In genomic region chr8:120741815-120742530, GRCm38 (mm10) we compare ENCODE assay signal across 20 mouse cellular contexts. TPM values are rescaled to one million over a fixed set of nuclear protein-coding genes. Genes with fewer than 3 reads are reported as not detected.
DNase-seq lines count a peak whose midpoint lies in the region; ATAC-seq and TF ChIP-seq lines count a peak whose summit lies in the region.
"Had no signal": no experiment of that assay in that cellular context is flagged by ENCODE, and none has a peak within 500 bp of the region (broad histone marks: within the 10 kb centered on the region; RNA-seq: fewer than 3 reads in every experiment).

No protein-coding gene starts in this region.

- no peak for TF ChIP-seq CTCF in liver, postnatal 0 days (IDR thresholded peaks at IDR 0.05; ENCODE audit: low read depth)
- TF ChIP-seq CTCF in thymus, adult 2 months (IDR thresholded peaks at IDR 0.05; ENCODE audit: borderline replicate concordance, control insufficient read depth, extremely low read depth, insufficient read depth, low read length, poor library complexity), result no peak

- H3K9me3 ChIP-seq in liver, postnatal 0 days (ENCODE audit: low read length), result no peaks in the 10 kb centered on the region
- no peaks in the 10 kb centered on the region for H3K9me3 ChIP-seq in liver, embryonic 12.5 days (replicated peaks)
- no peaks in the 10 kb centered on the region for H3K9me3 ChIP-seq in midbrain, embryonic 14.5 days (ENCODE audit: control insufficient read depth, low read length)
- H3K9me3 ChIP-seq: forebrain, embryonic 13.5 days; heart, embryonic 10.5 days; heart, embryonic 15.5 days; hindbrain, embryonic 13.5 days; limb, embryonic 13.5 days; midbrain, embryonic 13.5 days had no signal

- ATAC-seq in liver, postnatal 0 days, result no peak
- no peak for ATAC-seq in liver, embryonic 12.5 days
- 0 out of 2 replicates have a peak, but pooled peaks have one; percentile 18 for ATAC-seq in erythroblast, adult 5-6 weeks (replicated peaks; ENCODE audit: low FRiP score, poor library complexity, severe bottlenecking)
- ATAC-seq in midbrain, embryonic 14.5 days (ENCODE audit: low FRiP score, low TSS enrichment), result no peak
- ATAC-seq in erythroid progenitor cell, adult 5-6 weeks (replicated peaks; ENCODE audit: low FRiP score, poor library complexity, severe bottlenecking), result no peak; the same call in 1 of the 2 replicates
- ATAC-seq: activated CD4-positive, CD25-positive, alpha-beta regulatory T cell, adult 4 months; forebrain, embryonic 13.5 days; midbrain, embryonic 13.5 days had no signal

- no peak overlapping the region for H3K9ac ChIP-seq in liver, postnatal 0 days (replicated peaks)
- no peak overlapping the region for H3K9ac ChIP-seq in liver, embryonic 12.5 days
- no peak overlapping the region for H3K9ac ChIP-seq in midbrain, embryonic 14.5 days (replicated peaks; ENCODE audit: low read length)
- H3K9ac ChIP-seq: forebrain, embryonic 13.5 days; heart, embryonic 15.5 days; hindbrain, embryonic 13.5 days; limb, embryonic 13.5 days; midbrain, embryonic 13.5 days had no signal

- no peak for TF ChIP-seq EP300 in liver, postnatal 0 days (IDR thresholded peaks at IDR 0.05; ENCODE audit: low read depth)

- H3K4me3 ChIP-seq in liver, postnatal 0 days (ENCODE audit: low read depth, low read length), result no peak overlapping the region
- no peak overlapping the region for H3K4me3 ChIP-seq in liver, embryonic 12.5 days
- H3K4me3 ChIP-seq in thymus, adult 2 months (ENCODE audit: control insufficient read depth, insufficient read depth, low read length), result no peak overlapping the region
- H3K4me3 ChIP-seq in midbrain, embryonic 14.5 days (replicated peaks; ENCODE audit: low read depth, low read length), result no peak overlapping the region
- H3K4me3 ChIP-seq: forebrain, embryonic 13.5 days; heart, embryonic 10.5 days; heart, embryonic 15.5 days; hindbrain, embryonic 13.5 days; limb, embryonic 13.5 days; midbrain, embryonic 13.5 days had no signal

- no peaks in the 10 kb centered on the region for H3K27me3 ChIP-seq in liver, postnatal 0 days (ENCODE audit: insufficient read depth, low read length)
- H3K27me3 ChIP-seq in liver, embryonic 12.5 days (replicated peaks), result peaks cover 26% of the 10 kb centered on the region
- no peaks in the 10 kb centered on the region for H3K27me3 ChIP-seq in thymus, adult 2 months (ENCODE audit: control insufficient read depth, insufficient read depth, low read length)
- peaks cover 5% of the 10 kb centered on the region; the same call in 1 of the 2 replicates for H3K27me3 ChIP-seq in midbrain, embryonic 14.5 days (ENCODE audit: control insufficient read depth, insufficient read depth, low read length)

- 0 out of 2 replicates have a peak overlapping the region, but pooled peaks have one; percentile 9 for H3K4me2 ChIP-seq in liver, postnatal 0 days (ENCODE audit: low read depth, low read length)
- H3K4me2 ChIP-seq in liver, embryonic 12.5 days, result no peak overlapping the region
- no peak overlapping the region for H3K4me2 ChIP-seq in midbrain, embryonic 14.5 days (ENCODE audit: low read length)
- H3K4me2 ChIP-seq: forebrain, embryonic 13.5 days; heart, embryonic 15.5 days; hindbrain, embryonic 13.5 days; limb, embryonic 13.5 days; midbrain, embryonic 13.5 days had no signal

- DNase-seq in liver, postnatal 0 days, result no peak
- DNase-seq in thymus, adult 2 months, result no peak
- no peak for DNase-seq in thymus, adult 18-20 months
- no peak for DNase-seq in midbrain, embryonic 14.5 days
- DNase-seq: cerebellum, adult 11-12 months; cerebellum, adult 9-11 months; gastrocnemius, postnatal 14 days; kidney, postnatal 36 days; thymus, postnatal 4 days had no signal

- no peak overlapping the region for H3K27ac ChIP-seq in liver, postnatal 0 days (ENCODE audit: low read depth)
- H3K27ac ChIP-seq in liver, embryonic 12.5 days, result no peak overlapping the region
- H3K27ac ChIP-seq in thymus, adult 2 months (ENCODE audit: control insufficient read depth, insufficient read depth, low read length), result peak overlapping the region; percentile 25; the same call in 1 of the 2 replicates
- no peak overlapping the region for H3K27ac ChIP-seq in midbrain, embryonic 14.5 days (replicated peaks; ENCODE audit: low read depth, low read length)
- H3K27ac ChIP-seq: forebrain, embryonic 13.5 days; heart, embryonic 10.5 days; heart, embryonic 15.5 days; hindbrain, embryonic 13.5 days; limb, embryonic 13.5 days; midbrain, embryonic 13.5 days had no signal

- H3K4me1 ChIP-seq in liver, postnatal 0 days (ENCODE audit: insufficient read depth), result peaks cover 17% of the 10 kb centered on the region
- peaks cover 21% of the 10 kb centered on the region for H3K4me1 ChIP-seq in liver, embryonic 12.5 days
- H3K4me1 ChIP-seq in thymus, adult 2 months (replicated peaks; ENCODE audit: control insufficient read depth, insufficient read depth, low read length), result peaks cover 3% of the 10 kb centered on the region; the same call in 1 of the 2 replicates
- no peaks in the 10 kb centered on the region for H3K4me1 ChIP-seq in midbrain, embryonic 14.5 days (ENCODE audit: control insufficient read depth, insufficient read depth, low read length)
- H3K4me1 ChIP-seq: forebrain, embryonic 13.5 days had no signal

- TF ChIP-seq POLR2A in thymus, adult 2 months (IDR thresholded peaks at IDR 0.05; ENCODE audit: control insufficient read depth, extremely low read depth, insufficient read depth, low read length, poor library complexity), result no peak

- peaks cover 8% of the 10 kb centered on the region for H3K36me3 ChIP-seq in liver, postnatal 0 days (replicated peaks; ENCODE audit: insufficient read depth, low read length)
- H3K36me3 ChIP-seq in liver, embryonic 12.5 days, result no peaks in the 10 kb centered on the region
- H3K36me3 ChIP-seq in thymus, adult 2 months (ENCODE audit: control insufficient read depth, insufficient read depth, low read length), result no peaks in the 10 kb centered on the region
- no peaks in the 10 kb centered on the region for H3K36me3 ChIP-seq in midbrain, embryonic 14.5 days (ENCODE audit: control insufficient read depth, insufficient read depth, low read length)
- H3K36me3 ChIP-seq: heart, embryonic 10.5 days; heart, embryonic 15.5 days; hindbrain, embryonic 13.5 days; limb, embryonic 13.5 days; midbrain, embryonic 13.5 days had no signal

- WGBS in liver, postnatal 0 days (ENCODE audit: insufficient replicate concordance), result 71% methylated on average over 15 of the region's 15 CpGs
- 72% methylated on average over 15 of the region's 15 CpGs for WGBS in liver, embryonic 12.5 days (ENCODE audit: insufficient replicate concordance)
- WGBS in thymus, adult 2 months, result 93% methylated on average over 15 of the region's 15 CpGs
- 94% methylated on average over 15 of the region's 15 CpGs for WGBS in midbrain, embryonic 14.5 days

RNA-seq across cellular contexts. Expression of gene Irf8, which starts 5.8 kb away (rescaled TPM):
- 28.3 and 31.8 TPM in 2 replicates for polyA plus RNA-seq in liver, postnatal 0 days (2015; fragmentation: Nextera tagmentation; extraction: Ambion mirVana)
- polyA plus RNA-seq in liver, embryonic 12.5 days (2016; fragmentation: Nextera tagmentation; extraction: Ambion mirVana), result 10.6 TPM in 2 replicates
- polyA plus RNA-seq in thymus, adult 2 months (2012; rRNA removed), result 105 and 109 TPM in 2 replicates
- total RNA-seq in erythroblast, adult 5-6 weeks (2015; ENCODE audit: low replicate concordance), result 14.6 and 17.5 TPM in 2 replicates
- total RNA-seq in erythroblast, adult 5-6 weeks (2017; ENCODE audit: low replicate concordance), result 21.6 and 24.6 TPM in 2 replicates
- polyA plus RNA-seq in midbrain, embryonic 14.5 days (2014; fragmentation: Nextera tagmentation; extraction: Ambion mirVana), result 2.0 and 4.0 TPM in 2 replicates
- total RNA-seq in erythroid progenitor cell, adult 5-6 weeks (2015; ENCODE audit: low replicate concordance), result 11.9 and 18.9 TPM in 2 replicates
- 11.4 and 20.3 TPM in 2 replicates for total RNA-seq in erythroid progenitor cell, adult 5-6 weeks (2017; ENCODE audit: low replicate concordance)
- polyA plus RNA-seq: C2C12 had no signal
